10 mouse cellular contexts compared by ENCODE assay signal in the genomic region with DNA sequence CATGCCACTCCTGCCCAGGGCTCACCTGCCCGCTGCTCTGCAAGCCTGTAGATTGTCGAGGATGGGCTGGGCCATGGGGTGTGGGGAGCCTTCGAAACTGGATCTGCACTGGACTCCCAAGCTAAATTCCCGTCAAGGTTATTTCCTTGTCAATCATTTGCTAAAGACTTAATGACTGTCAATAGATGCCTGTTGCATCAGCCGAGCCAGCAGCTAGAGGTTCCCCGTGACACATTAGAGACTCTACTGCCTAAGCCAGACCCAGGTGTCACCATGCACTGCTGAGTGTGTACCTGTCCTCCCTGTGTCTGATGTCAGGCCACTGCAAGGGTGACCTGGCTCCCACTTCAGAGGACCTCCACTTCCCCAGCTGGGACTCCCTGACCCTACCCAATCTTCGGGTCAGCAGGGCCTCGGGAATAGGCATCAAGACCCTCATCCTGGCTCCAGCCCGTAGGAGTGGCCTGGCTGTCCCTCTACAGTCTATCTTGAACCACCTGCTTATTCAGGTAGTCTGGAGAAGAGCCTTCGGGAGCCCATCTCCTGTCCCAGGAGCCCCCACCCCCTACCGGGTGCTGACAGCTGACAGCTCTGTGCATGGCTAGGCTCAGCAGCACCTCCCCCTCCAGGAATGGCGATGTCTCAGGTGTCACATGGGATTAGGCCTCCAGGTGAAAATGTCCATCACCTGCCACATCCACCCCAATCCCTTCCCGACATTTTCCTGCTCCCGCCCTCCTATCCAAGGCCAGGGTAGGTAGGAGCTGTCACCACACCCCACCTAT. TPM values are rescaled to one million over a fixed set of nuclear protein-coding genes. Genes with fewer than 3 reads are reported as not detected.
DNase-seq lines count a peak whose midpoint lies in the region; ATAC-seq and TF ChIP-seq lines count a peak whose summit lies in the region.
"Had no signal": no experiment of that assay in that cellular context is flagged by ENCODE, and none has a peak within 500 bp of the region (broad histone marks: within the 10 kb centered on the region; RNA-seq: fewer than 3 reads in every experiment).

No protein-coding gene starts in this region.

- no peak for TF ChIP-seq CTCF in heart, postnatal 0 days (IDR thresholded peaks at IDR 0.05; ENCODE audit: low read depth)

- DNase-seq in heart, postnatal 0 days (ENCODE audit: low spot score) = no peak
- DNase-seq in heart, adult 8-10 months (ENCODE audit: low spot score) = no peak
- peak; percentile 69 to 88 for DNase-seq in kidney, postnatal 36 days
- no peak for DNase-seq in left cerebral cortex, adult 18-20 months (ENCODE audit: low spot score in 2 of 2)
- DNase-seq in testis, postnatal 10 days (ENCODE audit: low spot score) = no peak
- DNase-seq in ovary, postnatal 14 days (ENCODE audit: low spot score) = no peak

- 37% methylated on average over 14 of the region's 14 CpGs for WGBS in heart, postnatal 0 days
- WGBS in hindbrain, embryonic 12.5 days = 31% methylated on average over 14 of the region's 14 CpGs
- WGBS in neural tube, embryonic 14.5 days = 35% methylated on average over 14 of the region's 14 CpGs

- no peak overlapping the region for H3K9ac ChIP-seq in heart, postnatal 0 days (replicated peaks; ENCODE audit: low read depth, low read length)
- no peak overlapping the region; the same call in 1 of the 2 replicates for H3K9ac ChIP-seq in hindbrain, embryonic 12.5 days
- peak overlapping the region; percentile 7; the same call in 1 of the 2 replicates for H3K9ac ChIP-seq in neural tube, embryonic 14.5 days (replicated peaks; ENCODE audit: low read depth, low read length)

- H3K27me3 ChIP-seq in heart, postnatal 0 days (ENCODE audit: control insufficient read depth, insufficient read depth, low read length) = 0 out of 2 replicates have a peak, but pooled peaks cover 3% of the 10 kb centered on the region
- H3K27me3 ChIP-seq in hindbrain, embryonic 12.5 days = peaks cover 20% of the 10 kb centered on the region
- H3K27me3 ChIP-seq in neural tube, embryonic 14.5 days (ENCODE audit: control insufficient read depth, insufficient read depth, low read length) = no peaks in the 10 kb centered on the region

- no peaks in the 10 kb centered on the region for H3K36me3 ChIP-seq in heart, postnatal 0 days (replicated peaks; ENCODE audit: control insufficient read depth, insufficient read depth, low read length)
- H3K36me3 ChIP-seq in hindbrain, embryonic 12.5 days = no peaks in the 10 kb centered on the region
- H3K36me3 ChIP-seq in neural tube, embryonic 14.5 days (ENCODE audit: control insufficient read depth, insufficient read depth, low read length) = no peaks in the 10 kb centered on the region
- H3K36me3 ChIP-seq: G1E had no signal

- no peak for TF ChIP-seq EP300 in heart, postnatal 0 days (IDR thresholded peaks at IDR 0.05; ENCODE audit: low read depth)

- no peak for ATAC-seq in heart, postnatal 0 days (ENCODE audit: insufficient read depth, low read depth)
- ATAC-seq in hindbrain, embryonic 12.5 days (ENCODE audit: low FRiP score) = no peak
- ATAC-seq in neural tube, embryonic 14.5 days (ENCODE audit: low read depth) = no peak

- no peaks in the 10 kb centered on the region for H3K9me3 ChIP-seq in heart, postnatal 0 days (replicated peaks; ENCODE audit: control insufficient read depth, low read length)
- H3K9me3 ChIP-seq in hindbrain, embryonic 12.5 days (replicated peaks) = no peaks in the 10 kb centered on the region
- H3K9me3 ChIP-seq in neural tube, embryonic 14.5 days (ENCODE audit: control insufficient read depth, low read length) = no peaks in the 10 kb centered on the region
- H3K9me3 ChIP-seq: G1E had no signal

- no peak overlapping the region for H3K4me3 ChIP-seq in heart, postnatal 0 days (ENCODE audit: low read depth, low read length)
- no peak overlapping the region for H3K4me3 ChIP-seq in hindbrain, embryonic 12.5 days
- no peak overlapping the region for H3K4me3 ChIP-seq in neural tube, embryonic 14.5 days (ENCODE audit: low read depth, low read length)

- peak overlapping the region; percentile 81 for H3K27ac ChIP-seq in heart, postnatal 0 days (ENCODE audit: low read depth)
- H3K27ac ChIP-seq in hindbrain, embryonic 12.5 days = 0 out of 2 replicates have a peak overlapping the region, but pooled peaks have one; percentile 74
- H3K27ac ChIP-seq in neural tube, embryonic 14.5 days (ENCODE audit: low read depth, low read length) = peak overlapping the region; percentile 36; the same call in 1 of the 2 replicates
- H3K27ac ChIP-seq: macrophage had no signal

- peaks cover 35% of the 10 kb centered on the region for H3K4me1 ChIP-seq in heart, postnatal 0 days (ENCODE audit: control insufficient read depth, insufficient read depth)
- peaks cover 89% of the 10 kb centered on the region for H3K4me1 ChIP-seq in hindbrain, embryonic 12.5 days
- peaks cover 77% of the 10 kb centered on the region for H3K4me1 ChIP-seq in neural tube, embryonic 14.5 days (ENCODE audit: control insufficient read depth, insufficient read depth, low read length)

- H3K4me2 ChIP-seq in heart, postnatal 0 days (ENCODE audit: low read depth, low read length) = no peak overlapping the region
- H3K4me2 ChIP-seq in hindbrain, embryonic 12.5 days (replicated peaks) = no peak overlapping the region
- H3K4me2 ChIP-seq in neural tube, embryonic 14.5 days (ENCODE audit: low read depth, low read length) = no peak overlapping the region

RNA-seq across cellular contexts. Expression of gene Flrt1, which starts 31.4 kb away (rescaled TPM):
- total RNA-seq in heart, postnatal 0 days (2014; rRNA removed; ENCODE audit: low replicate concordance) = 0.23 and 0.89 TPM in 2 replicates
- 1.0 TPM in 2 replicates for polyA plus RNA-seq in heart, postnatal 0 days (2015; fragmentation: Nextera tagmentation; extraction: Ambion mirVana)
- 1 to 10 TPM in 3 of 4 experiments, under 1 TPM in 1; 0.92 to 2.0 (median 1.4) TPM for total RNA-seq in heart, adult 8-10 months (2022)
- 5.5 and 6.6 TPM in 2 replicates for polyA plus RNA-seq in hindbrain, embryonic 12.5 days (2016; fragmentation: Nextera tagmentation; extraction: Ambion mirVana)
- polyA plus RNA-seq in neural tube, embryonic 14.5 days (2014; fragmentation: Nextera tagmentation; extraction: Ambion mirVana) = 11.0 and 13.3 TPM in 2 replicates
- total RNA-seq in left cerebral cortex, adult 18-20 months (2021) = 10 to 100 TPM; 40.9 to 42.8 TPM
- polyA plus RNA-seq: G1E, macrophage had no signal

Comparison
In these comparisons a context has a peak if more than half of its experiments do, and no peak if none do; other contexts are left out.
1. DNase-seq: peak in kidney, postnatal 36 days (2 of 2); none in heart, postnatal 0 days (single experiment), heart, adult 8-10 months (single experiment), left cerebral cortex, adult 18-20 months (0 of 2), testis, postnatal 10 days (single experiment) and ovary, postnatal 14 days (single experiment).
2. RNA of gene Flrt1, which starts 31.4 kb away (total RNA-seq): 40.9 to 42.8 TPM in left cerebral cortex, adult 18-20 months; 0.92 to 2.0 TPM in heart, adult 8-10 months and 0.23 to 0.89 TPM in heart, postnatal 0 days; every median in the first group is over 10 times any median in the second.
3. Peak in every context shown above with its lines, with median percentiles within 50 percentile points of each other: H3K27ac ChIP-seq.